ENCODE assay signal across 17 mouse cellular contexts in the genomic region with DNA sequence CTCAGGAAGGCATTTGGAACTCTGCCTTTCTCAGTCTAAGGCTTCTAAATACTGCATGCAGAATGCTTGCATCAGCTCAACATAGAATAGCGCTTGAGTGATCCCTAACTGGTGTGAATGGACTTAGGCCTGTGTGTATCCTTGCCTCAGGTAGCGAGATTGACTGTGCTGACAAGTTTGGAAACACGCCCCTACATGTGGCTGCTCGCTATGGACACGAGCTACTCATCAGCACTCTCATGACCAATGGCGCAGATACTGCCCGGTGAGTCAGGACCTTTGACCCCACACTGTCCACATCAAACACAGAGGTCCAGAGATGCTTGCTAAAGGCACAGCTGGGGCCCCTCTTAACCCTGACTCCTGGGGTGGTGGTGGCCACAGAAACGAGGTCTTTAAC. TPM values are rescaled to one million over a fixed set of nuclear protein-coding genes. Genes with fewer than 3 reads are reported as not detected.
"Had no signal": no experiment of that assay in that cellular context is flagged by ENCODE, and none has a peak within 500 bp of the region (broad histone marks: within the 10 kb centered on the region; RNA-seq: fewer than 3 reads in every experiment).

No protein-coding gene starts in this region.

- H3K27me3 ChIP-seq: intestine, embryonic 15.5 days; kidney, embryonic 15.5 days; limb, embryonic 13.5 days; midbrain, embryonic 12.5 days had no signal

- H3K9ac ChIP-seq: intestine, embryonic 15.5 days; kidney, embryonic 15.5 days; midbrain, embryonic 12.5 days had no signal

- DNase-seq: kidney, adult 2 months; kidney, postnatal 14 days; kidney, postnatal 4 days; lung, adult 2 months; lung, postnatal 14 days; lung, postnatal 4 days; thymus, adult 18-20 months; thymus, postnatal 14 days; thymus, postnatal 4 days had no signal

- H3K9me3 ChIP-seq: intestine, embryonic 15.5 days; kidney, embryonic 15.5 days; limb, embryonic 10.5 days; limb, embryonic 13.5 days; midbrain, embryonic 12.5 days had no signal

- ATAC-seq: intestine, embryonic 15.5 days; midbrain, embryonic 16.5 days had no signal

- H3K27ac ChIP-seq: intestine, embryonic 15.5 days; kidney, embryonic 15.5 days; limb, embryonic 10.5 days; limb, embryonic 13.5 days; midbrain, embryonic 12.5 days had no signal

- H3K4me2 ChIP-seq: intestine, embryonic 15.5 days; kidney, embryonic 15.5 days; limb, embryonic 13.5 days; midbrain, embryonic 12.5 days had no signal

- H3K4me3 ChIP-seq: intestine, embryonic 15.5 days; kidney, embryonic 15.5 days; limb, embryonic 10.5 days; limb, embryonic 13.5 days; midbrain, embryonic 12.5 days; myocyte had no signal

RNA-seq across cellular contexts. Expression of a gene that starts 18.5 kb away (rescaled TPM):
- polyA plus RNA-seq: lung, adult 2 months; midbrain, embryonic 12.5 days; midbrain, embryonic 16.5 days; myocyte; neural tube, embryonic 11.5 days had no signal
